Mouse (Mus musculus): ENCODE data around the gene Atp2c2. TPM values are rescaled to one million over a fixed set of nuclear protein-coding genes. Genes with fewer than 3 reads are reported as not detected.

The Atp2c2 gene
- polyA plus RNA-seq, 1 experiment from 2014 or later: 1.5 TPM

- Histone ChIP-seq H3K9me3 (no peaks in the 10 kb centered on the region), H3K36me3 (peaks cover 60% of the 10 kb centered on the region), H3K4me3 (no peak overlapping the region), H3K27me3 (ENCODE audit: insufficient read depth, poor library complexity, severe bottlenecking) (0 out of 2 replicates have a peak, but pooled peaks cover 5% of the 10 kb centered on the region), H3K4me1 (peaks cover 17% of the 10 kb centered on the region), H3K27ac (no peak overlapping the region)
- WGBS: 83% methylated on average over 21 of the region's 21 CpGs
- no peak for DNase-seq (ENCODE audit: low spot score)
Observed at GRCm38 (mm10) chr8:119762226-119763220, 62.7 kb downstream of the Atp2c2 start.

GRCm38 (mm10) chr8:119765311-119765710 is 65.5 kb downstream of the Atp2c2 start:
- Histone ChIP-seq H3K4me3 (no peak overlapping the region), H3K27ac (no peak overlapping the region), H3K36me3 (peaks cover 64% of the 10 kb centered on the region), H3K4me1 (peaks cover 17% of the 10 kb centered on the region), H3K27me3 (ENCODE audit: insufficient read depth, poor library complexity, severe bottlenecking) (0 out of 2 replicates have a peak, but pooled peaks cover 5% of the 10 kb centered on the region), H3K9me3 (no peaks in the 10 kb centered on the region)
- 83% methylated on average over 10 of the region's 10 CpGs for WGBS
- no peak for DNase-seq (ENCODE audit: low spot score)

DNA sequence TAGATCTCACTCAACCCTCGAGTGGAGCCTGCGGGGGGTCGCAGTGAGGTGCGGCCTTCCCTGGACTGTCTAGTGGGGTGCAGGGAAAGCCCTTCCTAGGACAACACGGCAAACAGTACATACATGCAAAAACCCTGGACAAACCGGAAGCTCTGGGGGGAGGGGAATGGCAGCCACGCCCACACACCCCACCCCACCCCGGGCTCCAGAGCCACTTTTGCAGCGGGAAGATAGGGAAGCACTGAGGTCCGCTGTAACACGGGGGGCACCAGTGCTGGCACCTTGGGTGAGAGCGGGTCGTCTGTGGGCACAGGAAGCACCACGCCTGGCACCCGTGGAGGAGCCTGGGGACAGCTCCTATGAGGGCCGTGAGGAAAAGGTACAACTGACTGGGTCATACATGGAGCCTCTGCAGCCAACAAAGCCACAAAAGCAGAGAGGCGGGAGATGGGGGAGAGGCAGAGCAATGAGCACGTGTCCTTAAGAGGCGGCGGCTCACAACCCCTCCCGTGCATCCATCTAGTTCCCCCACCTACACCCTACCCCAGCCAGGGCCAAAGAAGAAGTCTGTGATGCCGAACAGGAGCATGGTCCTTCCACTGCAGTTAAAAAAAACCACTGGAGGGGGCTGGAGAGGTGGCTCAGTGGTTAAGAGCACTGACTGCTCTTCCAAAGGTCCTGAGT is 66.1 kb downstream of the Atp2c2 start:
- peaks cover 63% of the 10 kb centered on the region for H3K36me3 ChIP-seq
- peak overlapping the region; percentile 62; the same call in 1 of the 2 replicates for H3K27ac ChIP-seq
- no peaks in the 10 kb centered on the region for H3K9me3 ChIP-seq
- peaks cover 17% of the 10 kb centered on the region for H3K4me1 ChIP-seq
- DNase-seq (ENCODE audit: low spot score): no peak
- 0 out of 2 replicates have a peak, but pooled peaks cover 5% of the 10 kb centered on the region for H3K27me3 ChIP-seq (ENCODE audit: insufficient read depth, poor library complexity, severe bottlenecking)
- 68% methylated on average over 22 of the region's 22 CpGs for WGBS
- no peak overlapping the region for H3K4me3 ChIP-seq

DNA sequence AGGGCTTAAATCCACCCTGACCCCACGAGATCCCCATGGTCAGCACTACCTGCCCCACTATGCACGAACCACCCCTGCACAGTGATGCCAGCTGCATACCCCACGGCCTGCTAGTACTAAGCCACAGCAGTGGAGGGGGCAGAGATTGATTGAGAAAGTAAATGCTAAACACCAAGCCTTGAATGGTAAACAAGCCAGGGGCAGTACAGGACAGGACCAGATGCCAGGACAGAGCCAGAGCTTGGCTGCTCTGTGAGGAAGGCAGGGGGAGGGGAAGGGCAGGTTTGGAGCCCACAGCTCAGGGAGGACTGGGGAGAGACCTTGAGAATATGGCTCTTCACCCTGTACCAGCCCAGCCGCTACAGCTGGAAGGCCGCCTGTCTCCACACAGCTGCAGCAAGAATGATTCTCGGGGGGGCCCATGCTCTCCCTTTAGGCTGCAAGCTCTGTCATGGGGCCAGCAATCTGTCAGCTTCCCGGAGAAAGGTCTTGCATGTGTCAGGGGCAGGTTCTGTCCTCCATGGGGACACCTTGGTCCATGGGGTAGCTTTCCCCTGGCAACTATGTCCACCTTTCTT is 76.9 kb downstream of the Atp2c2 start:
- Histone ChIP-seq H3K27ac (peak overlapping the region; percentile 92; the same call in 1 of the 2 replicates), H3K9me3 (no peaks in the 10 kb centered on the region), H3K27me3 (ENCODE audit: insufficient read depth, poor library complexity, severe bottlenecking) (peaks cover 13% of the 10 kb centered on the region; the same call in 1 of the 2 replicates), H3K36me3 (peaks cover 7% of the 10 kb centered on the region; the same call in 1 of the 2 replicates), H3K4me1 (peaks cover 33% of the 10 kb centered on the region), H3K4me3 (no peak overlapping the region; the same call in 1 of the 2 replicates)
- no peak for DNase-seq (ENCODE audit: low spot score)
- WGBS: 81% methylated on average over 7 of the region's 7 CpGs

DNA sequence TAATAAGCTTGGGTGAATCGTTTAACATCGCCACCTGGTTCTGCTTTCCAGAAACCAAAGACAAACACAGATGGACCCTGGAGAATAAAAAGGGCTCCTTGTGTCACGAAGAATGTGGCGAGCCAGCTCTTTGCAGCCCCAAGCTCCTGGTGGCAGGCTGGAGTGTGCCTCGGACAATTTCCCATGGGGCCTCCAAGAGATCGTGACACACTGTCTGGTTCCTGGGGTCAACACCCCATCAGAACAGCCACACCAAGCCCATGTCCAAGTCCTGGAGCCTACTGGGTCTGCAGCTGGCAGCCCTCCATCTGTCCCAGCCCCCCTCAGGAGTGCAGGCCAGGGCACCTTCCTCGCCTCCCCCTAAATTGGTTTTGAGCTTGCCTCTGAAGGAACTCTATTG is 78.0 kb downstream of the Atp2c2 start:
- Histone ChIP-seq H3K4me1 (peaks cover 33% of the 10 kb centered on the region), H3K4me3 (peak overlapping the region; percentile 69), H3K27me3 (ENCODE audit: insufficient read depth, poor library complexity, severe bottlenecking) (peaks cover 13% of the 10 kb centered on the region; the same call in 1 of the 2 replicates), H3K36me3 (peaks cover 3% of the 10 kb centered on the region; the same call in 1 of the 2 replicates), H3K9me3 (no peaks in the 10 kb centered on the region), H3K27ac (peak overlapping the region; percentile 92)
- DNase-seq (ENCODE audit: low spot score): no peak
- 27% methylated on average over 7 of the region's 7 CpGs for WGBS

- DNase-seq (ENCODE audit: low spot score): peak; percentile 99
- no peaks in the 10 kb centered on the region for H3K9me3 ChIP-seq
- H3K36me3 ChIP-seq: no peaks in the 10 kb centered on the region
- peaks cover 33% of the 10 kb centered on the region for H3K4me1 ChIP-seq
- H3K27me3 ChIP-seq (ENCODE audit: insufficient read depth, poor library complexity, severe bottlenecking): peaks cover 13% of the 10 kb centered on the region; the same call in 1 of the 2 replicates
- WGBS: under 1% methylated on average over 18 of the region's 18 CpGs
- peak within 1 kb of the TSS; percentile 69 for H3K4me3 ChIP-seq
- H3K27ac ChIP-seq: peak within 1 kb of the TSS; percentile 92
Observed at GRCm38 (mm10) chr8:119778263-119778662, 78.5 kb downstream of the Atp2c2 start, which contains the start of gene Tldc1. TSS of gene Tldc1 (minus strand) at chr8:119778416.

DNA sequence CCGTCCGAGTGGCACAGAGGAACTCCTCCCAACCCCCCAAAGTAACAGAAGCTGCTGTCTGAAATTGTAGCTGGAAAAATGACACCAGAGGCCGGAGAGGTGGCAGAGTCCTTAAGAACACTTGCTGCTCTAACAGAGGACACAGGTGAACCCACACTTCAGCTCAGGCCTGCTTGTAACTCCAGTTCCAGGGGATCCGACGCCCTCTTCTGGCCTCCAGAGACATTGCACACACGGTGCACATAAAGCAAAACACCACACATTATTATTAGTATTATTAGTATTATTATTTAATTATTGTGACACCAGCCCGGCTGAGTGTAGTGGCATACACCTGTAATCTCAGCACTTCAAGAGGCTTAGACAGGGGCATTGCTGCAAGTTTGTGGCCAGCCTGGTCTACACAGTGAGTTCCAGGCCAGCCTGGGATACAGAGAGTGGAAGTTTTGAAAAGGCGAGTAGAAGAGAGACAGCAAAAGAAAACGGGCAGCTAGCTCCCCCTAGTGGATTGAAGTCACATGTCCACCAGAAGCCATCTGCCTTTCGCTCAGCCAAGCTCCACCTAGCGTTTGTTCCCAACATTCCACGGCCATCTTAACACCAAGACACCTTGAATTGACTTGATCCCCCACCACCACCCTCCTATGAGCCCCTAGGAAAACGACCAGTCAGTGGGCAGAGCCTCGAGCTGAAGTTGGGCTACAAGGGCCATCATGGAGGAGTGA is 79.4 kb downstream of the Atp2c2 start:
- H3K27ac ChIP-seq: peak overlapping the region; percentile 92; the same call in 1 of the 2 replicates
- H3K36me3 ChIP-seq: no peaks in the 10 kb centered on the region
- WGBS: 23% methylated on average over 14 of the region's 14 CpGs
- peak; percentile 88 for DNase-seq (ENCODE audit: low spot score)
- peaks cover 38% of the 10 kb centered on the region for H3K4me1 ChIP-seq
- no peaks in the 10 kb centered on the region for H3K9me3 ChIP-seq
- peaks cover 21% of the 10 kb centered on the region for H3K27me3 ChIP-seq (ENCODE audit: insufficient read depth, poor library complexity, severe bottlenecking)
- H3K4me3 ChIP-seq: peak overlapping the region; percentile 69; the same call in 1 of the 2 replicates

DNA sequence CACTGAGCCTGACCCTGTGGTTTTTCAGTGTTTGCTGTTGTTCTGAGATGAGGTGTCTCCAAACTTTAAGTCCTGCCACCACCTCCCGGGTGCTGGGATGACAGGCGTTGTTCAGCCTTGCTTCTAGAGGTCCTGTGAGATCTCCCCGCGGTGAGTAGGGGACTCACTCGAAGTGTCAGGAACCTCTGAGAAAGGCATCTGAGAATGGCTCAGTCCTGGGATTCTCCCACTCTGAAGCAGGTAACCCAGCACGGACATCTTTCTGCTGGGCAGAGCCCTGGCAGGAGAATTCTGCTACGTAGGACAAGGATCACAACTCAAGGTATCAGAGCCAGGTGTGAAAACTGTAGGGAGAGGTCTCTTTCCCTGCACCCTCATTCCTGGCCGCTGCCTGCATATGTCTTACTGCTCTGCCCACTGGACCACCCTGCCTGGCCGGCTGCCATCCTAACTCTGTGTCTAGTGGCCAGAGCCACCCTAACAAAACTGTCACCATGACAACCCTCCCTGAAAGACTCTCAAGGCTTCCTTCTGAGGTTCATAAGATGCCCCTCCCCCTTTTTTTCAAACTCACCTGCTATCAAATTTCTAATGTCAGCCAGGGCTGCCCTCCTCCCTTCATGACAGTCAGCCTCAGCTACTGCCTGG is 80.7 kb downstream of the Atp2c2 start:
- H3K27me3 ChIP-seq (ENCODE audit: insufficient read depth, poor library complexity, severe bottlenecking): peaks cover 28% of the 10 kb centered on the region
- H3K36me3 ChIP-seq: no peaks in the 10 kb centered on the region
- H3K27ac ChIP-seq: no peak overlapping the region
- H3K9me3 ChIP-seq: no peaks in the 10 kb centered on the region
- 74% methylated on average over 9 of the region's 9 CpGs for WGBS
- peaks cover 44% of the 10 kb centered on the region for H3K4me1 ChIP-seq
- H3K4me3 ChIP-seq: no peak overlapping the region
- DNase-seq (ENCODE audit: low spot score): no peak

DNA sequence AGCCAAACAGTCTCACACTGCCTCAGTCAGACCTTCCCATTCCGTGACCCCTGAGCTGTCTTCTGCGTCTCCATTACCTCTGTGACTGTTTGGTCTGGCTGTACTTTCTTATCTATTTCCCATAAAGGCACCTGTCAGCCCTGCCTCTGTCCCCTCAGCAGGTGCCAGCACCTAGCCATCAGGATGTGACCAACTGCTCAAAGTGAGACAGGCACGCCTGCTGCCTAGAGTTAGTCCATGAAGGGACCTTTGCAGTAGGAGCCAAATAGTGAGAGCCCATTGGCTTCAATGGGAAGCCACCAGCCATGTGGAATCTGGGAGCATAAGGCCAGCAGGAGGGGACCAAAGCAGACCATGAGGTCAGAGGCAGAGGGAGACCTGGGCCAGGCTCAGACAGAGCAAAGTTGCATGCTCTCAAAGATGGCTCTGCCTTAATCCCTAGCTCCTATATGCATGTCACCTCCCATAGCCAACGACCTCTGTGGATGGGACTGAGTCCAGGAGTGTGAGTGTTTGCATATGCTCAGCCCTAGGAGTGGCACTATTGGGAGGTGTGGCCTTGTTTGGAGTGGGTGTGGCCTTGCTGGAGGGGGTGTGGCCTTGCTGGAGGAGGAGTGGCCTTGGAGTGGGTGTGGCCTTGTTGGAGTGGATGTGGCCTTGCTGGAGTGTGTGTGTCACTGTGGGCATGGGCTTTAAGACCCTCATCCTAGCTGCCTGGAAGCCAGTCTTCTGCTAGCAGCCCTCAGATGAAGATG is 81.5 kb downstream of the Atp2c2 start:
- Histone ChIP-seq H3K36me3 (no peaks in the 10 kb centered on the region), H3K27ac (no peak overlapping the region), H3K4me1 (peaks cover 50% of the 10 kb centered on the region), H3K4me3 (no peak overlapping the region), H3K9me3 (no peaks in the 10 kb centered on the region), H3K27me3 (ENCODE audit: insufficient read depth, poor library complexity, severe bottlenecking) (peaks cover 36% of the 10 kb centered on the region)
- DNase-seq (ENCODE audit: low spot score): no peak
- 60% methylated on average over 4 of the region's 4 CpGs for WGBS

DNA sequence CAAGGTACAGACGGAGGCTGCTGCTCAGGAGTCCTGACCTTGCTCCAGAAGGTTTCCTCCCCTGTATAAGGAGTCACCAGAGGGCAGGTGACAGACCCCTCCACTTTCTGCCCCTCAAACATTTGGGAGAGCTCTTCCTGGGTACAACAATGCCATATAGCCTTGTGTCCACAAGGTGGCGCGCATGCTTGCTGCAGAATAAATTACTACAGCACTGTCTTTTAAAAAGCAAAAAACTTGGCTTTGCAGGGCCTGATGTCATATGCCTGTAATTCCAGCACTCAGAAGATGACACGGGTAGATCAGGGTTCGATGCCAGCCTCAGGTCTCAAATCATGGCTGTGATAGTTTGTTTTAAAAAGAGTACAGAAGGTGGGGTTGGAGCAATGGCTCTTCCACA is 82.9 kb downstream of the Atp2c2 start:
- 4% methylated on average over 5 of the region's 5 CpGs for WGBS
- no peak overlapping the region for H3K4me3 ChIP-seq
- no peak for DNase-seq (ENCODE audit: low spot score)
- H3K4me1 ChIP-seq: peaks cover 44% of the 10 kb centered on the region
- H3K9me3 ChIP-seq: no peaks in the 10 kb centered on the region
- peaks cover 38% of the 10 kb centered on the region for H3K27me3 ChIP-seq (ENCODE audit: insufficient read depth, poor library complexity, severe bottlenecking)
- H3K36me3 ChIP-seq: no peaks in the 10 kb centered on the region
- no peak overlapping the region for H3K27ac ChIP-seq

DNA sequence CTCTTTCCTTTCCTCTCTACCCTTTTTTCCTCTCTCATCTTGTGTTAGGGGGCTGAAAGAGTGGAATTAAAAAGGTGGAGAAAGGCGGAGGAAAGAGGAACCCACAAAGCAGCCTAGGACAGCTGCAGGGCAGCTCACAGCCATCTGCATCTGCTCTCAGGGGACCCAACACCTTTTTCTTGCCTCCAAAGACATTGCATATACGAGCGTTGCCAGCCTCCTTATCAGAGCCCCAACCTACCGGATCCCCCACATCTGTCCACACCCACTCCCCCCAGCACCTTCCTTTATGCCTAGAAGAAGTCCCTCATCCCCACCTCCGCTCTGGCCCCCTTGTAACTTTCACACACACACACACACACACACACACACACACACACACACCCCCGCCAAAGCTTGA is 83.8 kb downstream of the Atp2c2 start:
- no peaks in the 10 kb centered on the region for H3K9me3 ChIP-seq
- no peaks in the 10 kb centered on the region for H3K36me3 ChIP-seq
- WGBS: 54% methylated on average over 6 of the region's 6 CpGs
- H3K4me3 ChIP-seq: no peak overlapping the region
- peaks cover 38% of the 10 kb centered on the region for H3K27me3 ChIP-seq (ENCODE audit: insufficient read depth, poor library complexity, severe bottlenecking)
- no peak for DNase-seq (ENCODE audit: low spot score)
- peak overlapping the region; percentile 75; the same call in 1 of the 2 replicates for H3K27ac ChIP-seq
- peaks cover 38% of the 10 kb centered on the region for H3K4me1 ChIP-seq
